In the genomic region with DNA sequence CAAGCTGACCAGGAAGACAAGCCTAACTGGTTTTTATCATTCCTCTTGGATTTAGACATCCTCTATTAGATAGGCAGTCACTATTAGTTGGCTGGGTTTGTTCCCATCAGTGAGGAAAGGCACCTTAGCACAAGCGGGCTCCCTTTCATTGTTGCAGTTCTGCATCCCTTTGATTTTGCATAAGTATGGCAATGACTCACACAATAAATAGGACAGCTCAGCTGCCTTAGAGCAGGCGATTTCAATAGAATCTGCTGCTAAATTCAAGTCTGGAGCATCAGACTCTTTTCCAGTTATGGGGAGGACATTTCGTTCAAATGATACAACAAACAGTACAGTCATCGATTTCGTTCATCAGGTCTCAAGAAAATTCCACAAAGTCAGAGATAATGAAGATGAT, we compare ENCODE assay signal across 19 mouse cellular contexts. TPM values are rescaled to one million over a fixed set of nuclear protein-coding genes. Genes with fewer than 3 reads are reported as not detected.
"Had no signal": no experiment of that assay in that cellular context is flagged by ENCODE, and none has a peak within 500 bp of the region (broad histone marks: within the 10 kb centered on the region; RNA-seq: fewer than 3 reads in every experiment).

No protein-coding gene starts in this region.

- H3K4me1 ChIP-seq: midbrain, embryonic 12.5 days; neural tube, embryonic 15.5 days had no signal

- H3K4me3 ChIP-seq: midbrain, embryonic 10.5 days; midbrain, embryonic 12.5 days; myocyte; neural tube, embryonic 13.5 days; neural tube, embryonic 15.5 days had no signal

- H3K9me3 ChIP-seq: midbrain, embryonic 10.5 days; midbrain, embryonic 12.5 days; neural tube, embryonic 13.5 days; neural tube, embryonic 15.5 days had no signal

- DNase-seq: lung, adult 18-20 months; lung, embryonic 14.5 days; lung, postnatal 10 days; lung, postnatal 4 days; midbrain, embryonic 14.5 days; retina, postnatal 1 day; right cerebral cortex, postnatal 25 days; right cerebral cortex, postnatal 4 days; spleen, adult 18-20 months; thymus, adult 18-20 months; thymus, postnatal 14 days; thymus, postnatal 36 days had no signal

- H3K27ac ChIP-seq: midbrain, embryonic 10.5 days; midbrain, embryonic 12.5 days; neural tube, embryonic 13.5 days; neural tube, embryonic 15.5 days had no signal

- H3K36me3 ChIP-seq: midbrain, embryonic 10.5 days; midbrain, embryonic 12.5 days; neural tube, embryonic 13.5 days; neural tube, embryonic 15.5 days had no signal

- H3K4me2 ChIP-seq: lung, embryonic 14.5 days; midbrain, embryonic 12.5 days; neural tube, embryonic 13.5 days; neural tube, embryonic 15.5 days had no signal

- H3K9ac ChIP-seq: lung, embryonic 14.5 days; midbrain, embryonic 12.5 days; neural tube, embryonic 13.5 days; neural tube, embryonic 15.5 days had no signal

- H3K27me3 ChIP-seq: midbrain, embryonic 12.5 days; neural tube, embryonic 13.5 days; neural tube, embryonic 15.5 days had no signal

- ATAC-seq: midbrain, embryonic 16.5 days had no signal

RNA-seq across cellular contexts. Expression of a gene that starts 49.8 kb away (rescaled TPM):
- total RNA-seq: megakaryocyte, adult 5-6 weeks had no signal
